Mouse (Mus musculus) myocyte (in vitro differentiated cells): ENCODE data around the gene C87436.

Experiments used
- MYOD1 ChIP-seq, 3 experiments: IDR thresholded peaks; one replicate each; pipeline ENCODE4 v1.6.1; 2011; ENCODE audit warnings: control low read depth in 2 of 3, low read depth in 2 of 3, mild to moderate bottlenecking in 2 of 3, moderate library complexity in 1 of 3; ENCODE audit not compliant: insufficient read length in 2 of 3, control insufficient read depth in 1 of 3
- POLR2A ChIP-seq: IDR thresholded peaks from one replicate; pipeline ENCODE4 v1.6.1; 2011; ENCODE audit warnings: low read depth, mild to moderate bottlenecking, control low read depth, moderate library complexity; ENCODE audit not compliant: insufficient read length
- REST ChIP-seq: IDR thresholded peaks from one replicate; pipeline ENCODE4 v1.6.1; 2011; ENCODE audit warnings: mild to moderate bottlenecking, control low read depth, moderate library complexity; ENCODE audit not compliant: insufficient read depth, insufficient read length
- TCF12 ChIP-seq: IDR thresholded peaks from one replicate; pipeline ENCODE4 v1.6.1; 2011; ENCODE audit warnings: mild to moderate bottlenecking, control low read depth; ENCODE audit not compliant: poor library complexity, insufficient read depth, severe bottlenecking

GRCm38 (mm10) chr6:86480189-86480831 lies 42.1 kb downstream of the C87436 start:
- no peak for TF ChIP-seq POLR2A
- TF ChIP-seq MYOD1 (IDR thresholded peaks at IDR 0.05; ENCODE audit: control insufficient read depth in 1 of 3, insufficient read length in 2 of 3, low read depth in 2 of 3) = peak; percentile 71 to 91 (median 84)
- peak; percentile 47 for TF ChIP-seq TCF12
- TF ChIP-seq REST = no peak
